Mouse (Mus musculus): ENCODE measurements at regions not wholly inside any gene's neighbourhood (a gene's known extent, or its start where the extent isn't known, plus 50 kb on each side); places are given as distances from the start of the nearest gene placed in this dataset.

DNA sequence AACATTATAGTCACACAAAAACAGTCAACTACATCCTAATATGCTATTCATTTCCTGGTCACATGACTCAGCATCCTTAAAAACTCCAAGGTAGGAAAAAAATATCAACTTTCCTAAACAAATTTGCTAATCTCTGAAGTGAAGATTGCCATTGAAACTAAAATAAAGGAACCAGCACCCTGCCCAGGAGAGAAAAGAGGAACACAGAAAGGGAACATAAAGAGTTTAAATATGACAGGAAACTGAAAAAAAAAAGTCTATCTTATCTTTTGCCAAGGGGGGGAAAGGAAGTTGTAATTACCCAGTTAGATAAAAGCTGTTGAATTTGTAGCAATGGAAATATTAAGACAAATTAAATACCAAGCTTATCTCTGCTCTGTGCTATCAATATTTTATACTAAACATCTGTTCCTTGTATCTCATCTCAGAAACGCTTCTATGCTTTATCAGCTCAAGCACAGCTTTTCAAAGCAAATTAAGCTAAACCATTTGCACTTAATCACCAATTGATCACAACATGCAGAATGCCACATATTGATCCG lies 888.1 kb upstream of the Tenm2 start:
- TF ChIP-seq CTCF (IDR thresholded peaks at IDR 0.05; ENCODE audit: borderline replicate concordance, insufficient read depth, low read depth, low read length) (no peak), POLR2A (IDR thresholded peaks at IDR 0.05; ENCODE audit: borderline replicate concordance, insufficient read depth, low read length) (no peak)
